Mouse (Mus musculus): ENCODE measurements around the gene Zdhhc5. TPM values are rescaled to one million over a fixed set of nuclear protein-coding genes. Genes with fewer than 3 reads are reported as not detected.
"Not testable (repeated sequence)": the region's sequence is repeated elsewhere in the genome, so short reads cannot be mapped to it uniquely, and the experiment has no call there.

Gene Zdhhc5
- total RNA-seq, 2 experiments from 2014 or later = 48.8 to 49.9 TPM

DNA sequence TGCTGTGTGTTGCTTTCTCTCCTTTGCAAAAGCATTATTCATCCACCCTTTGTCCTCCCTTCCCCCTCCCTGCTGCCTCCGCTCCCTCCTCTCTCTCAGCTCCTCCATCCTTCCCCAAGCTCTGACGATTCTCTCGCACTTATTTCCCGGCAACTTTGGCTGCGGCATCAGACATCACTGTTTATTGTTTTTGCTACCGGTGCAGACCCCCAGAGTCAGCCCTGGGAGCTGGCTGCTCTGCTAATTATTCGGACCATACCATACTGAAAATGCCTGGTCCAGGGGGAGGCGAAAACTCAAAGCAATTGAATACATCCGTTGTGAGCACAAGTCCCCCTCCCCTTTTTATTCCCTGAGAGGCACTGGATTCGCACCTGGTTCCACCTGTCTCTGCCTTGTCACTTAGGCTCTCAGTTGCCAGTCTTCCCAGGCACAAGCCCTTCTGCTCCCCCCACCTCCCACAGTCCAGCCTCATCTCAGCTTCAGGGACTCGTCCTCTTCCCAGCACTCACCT, 19.4 kb upstream of the Zdhhc5 start:
- DNase-seq (ENCODE audit: extremely low spot score in 1 of 2, low spot score in 2 of 2) = peak; percentile 35 to 55
- intact Hi-C loops (cut with DNase I) = loop anchor here (5.0 kb wide), 1 partner anchor 148 kb away; no protein-coding TSS in a partner anchor

DNA sequence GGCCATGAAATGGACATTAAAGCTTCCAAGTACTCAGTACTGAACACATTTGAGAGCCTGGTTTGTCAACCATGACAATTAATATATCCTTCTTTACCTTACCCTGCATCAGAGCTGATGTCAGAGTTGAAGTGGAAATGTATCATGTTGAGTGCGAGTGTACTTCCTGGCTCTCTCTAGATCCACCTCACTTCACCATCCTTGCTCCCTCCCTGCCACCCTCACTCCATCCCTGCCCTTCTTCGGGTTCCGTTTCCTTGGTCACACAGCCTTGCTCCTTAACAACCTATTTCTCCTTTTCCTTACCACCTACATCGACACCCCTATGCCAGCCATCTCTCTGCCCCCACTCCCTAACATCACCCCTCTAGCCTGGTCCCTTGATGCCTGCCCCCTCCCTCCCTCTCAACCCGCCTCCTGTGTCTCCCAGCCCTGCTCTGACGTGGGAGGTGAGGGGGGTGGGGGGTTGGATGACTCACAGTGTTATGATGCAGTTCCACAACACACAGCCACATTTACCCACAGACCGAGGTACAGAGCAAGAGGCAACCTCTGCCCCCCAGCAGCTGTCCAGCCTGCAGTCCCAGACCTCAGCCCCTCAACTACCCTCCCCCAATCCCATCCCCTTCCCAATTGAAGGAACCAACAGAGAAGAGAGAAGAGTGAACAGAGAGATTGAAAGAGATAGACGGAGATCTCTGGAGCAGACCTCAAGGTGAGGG, 18.8 kb upstream of the Zdhhc5 start, which contains the start of gene Ypel4:
Gene Ypel4 (plus strand): TSS at position 480 of the 722 bp plus-strand sequence.
- TF ChIP-seq CTCF (IDR thresholded peaks at IDR 0.05) = no peak
- intact Hi-C loops (cut with DNase I) = loop anchor here (5.0 kb wide), 1 partner anchor 149 kb away; no protein-coding TSS in a partner anchor
- peak within 1 kb of the TSS; percentile 78 for H3K4me3 ChIP-seq
- peak within 1 kb of the TSS; percentile 97 for H3K27ac ChIP-seq
- DNase-seq (ENCODE audit: extremely low spot score in 1 of 2, low spot score in 2 of 2) = peak; percentile 72 to 76

More for the DNA sequence above, 19.4 kb upstream of the Zdhhc5 start:
- TF ChIP-seq CTCF (IDR thresholded peaks at IDR 0.05) = no peak
- H3K27ac ChIP-seq = peak overlapping the region; percentile 97
- peak overlapping the region; percentile 78 for H3K4me3 ChIP-seq

DNA sequence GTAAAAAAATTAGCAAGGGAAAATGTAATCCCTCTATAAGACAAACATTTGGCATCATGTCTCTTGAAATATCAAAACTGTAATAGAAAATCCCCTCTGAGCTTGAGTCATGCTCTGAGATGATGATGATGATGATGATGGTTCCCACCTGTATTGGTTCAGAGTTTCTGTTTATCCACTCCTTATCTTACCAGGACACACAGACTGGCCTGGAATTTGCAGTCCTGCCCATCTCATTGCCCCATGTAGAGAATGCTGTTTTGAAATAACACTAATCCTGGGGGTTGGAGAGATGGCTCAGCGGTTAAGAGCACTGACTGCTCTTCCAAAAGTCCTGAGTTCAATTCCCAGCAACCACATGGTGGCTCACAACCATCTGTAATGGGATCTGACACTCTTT, 17.4 kb upstream of the Zdhhc5 start:
- TF ChIP-seq CTCF (IDR thresholded peaks at IDR 0.05) = no peak
- no peak for DNase-seq (ENCODE audit: extremely low spot score in 1 of 2, low spot score in 2 of 2)
- H3K4me3 ChIP-seq = no peak overlapping the region
- no peak overlapping the region for H3K27ac ChIP-seq
- intact Hi-C loops (cut with DNase I) = loop anchor here (5.0 kb wide), 1 partner anchor 150 kb away; no protein-coding TSS in a partner anchor

DNA sequence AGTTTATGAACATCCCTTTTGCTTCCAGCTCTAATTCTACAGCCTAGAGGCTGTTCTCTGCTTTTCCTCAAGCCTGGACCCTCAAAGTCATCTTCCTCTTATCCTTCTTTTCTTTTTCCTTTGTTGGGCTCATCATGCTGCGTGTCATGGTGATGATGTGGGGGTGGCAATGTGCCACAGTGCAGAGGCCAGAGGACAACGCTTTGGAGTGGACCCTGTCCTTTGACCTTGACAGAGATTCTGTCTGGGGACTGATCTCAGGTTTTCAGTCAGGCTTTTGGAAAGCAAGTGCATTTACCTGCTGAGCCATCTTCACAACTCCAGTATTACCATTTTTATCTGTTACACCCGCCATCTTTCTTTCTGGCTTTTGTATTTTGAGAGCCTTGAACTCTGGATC, 16.2 kb upstream of the Zdhhc5 start:
- no peak for TF ChIP-seq CTCF (IDR thresholded peaks at IDR 0.05)
- no peak overlapping the region for H3K4me3 ChIP-seq
- intact Hi-C loops (cut with DNase I) = loop anchor here (5.0 kb wide), 1 partner anchor 151 kb away; no protein-coding TSS in a partner anchor
- DNase-seq (ENCODE audit: extremely low spot score in 1 of 2, low spot score in 2 of 2) = no peak
- H3K27ac ChIP-seq = no peak overlapping the region

DNA sequence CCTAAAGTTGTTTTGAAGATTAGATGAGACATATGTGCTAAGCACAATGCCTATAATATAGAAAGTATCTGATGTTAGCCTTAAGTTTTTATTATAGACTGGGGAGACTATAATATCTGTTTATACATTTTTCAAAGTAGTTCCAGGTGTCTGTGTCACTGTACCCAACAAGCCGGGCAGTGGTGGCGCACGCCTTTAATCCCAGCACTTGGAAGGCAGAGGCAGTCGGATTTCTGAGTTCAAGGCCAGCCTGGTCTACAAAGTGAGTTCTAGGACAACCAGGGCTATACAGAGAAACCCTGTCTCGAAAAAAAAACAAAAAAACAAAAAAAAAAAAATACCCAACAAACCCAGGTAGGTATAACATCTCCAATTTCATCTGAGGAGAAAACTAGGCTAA, 13.2 kb upstream of the Zdhhc5 start:
- not testable (repeated sequence) for H3K4me3 ChIP-seq; DNase-seq (ENCODE audit: extremely low spot score in 1 of 2, low spot score in 2 of 2); H3K27ac ChIP-seq
- intact Hi-C loops (cut with DNase I) = loop anchor here (5.0 kb wide), 1 partner anchor 319 kb away; the partner anchor contains the start of gene Tnks1bp1

DNA sequence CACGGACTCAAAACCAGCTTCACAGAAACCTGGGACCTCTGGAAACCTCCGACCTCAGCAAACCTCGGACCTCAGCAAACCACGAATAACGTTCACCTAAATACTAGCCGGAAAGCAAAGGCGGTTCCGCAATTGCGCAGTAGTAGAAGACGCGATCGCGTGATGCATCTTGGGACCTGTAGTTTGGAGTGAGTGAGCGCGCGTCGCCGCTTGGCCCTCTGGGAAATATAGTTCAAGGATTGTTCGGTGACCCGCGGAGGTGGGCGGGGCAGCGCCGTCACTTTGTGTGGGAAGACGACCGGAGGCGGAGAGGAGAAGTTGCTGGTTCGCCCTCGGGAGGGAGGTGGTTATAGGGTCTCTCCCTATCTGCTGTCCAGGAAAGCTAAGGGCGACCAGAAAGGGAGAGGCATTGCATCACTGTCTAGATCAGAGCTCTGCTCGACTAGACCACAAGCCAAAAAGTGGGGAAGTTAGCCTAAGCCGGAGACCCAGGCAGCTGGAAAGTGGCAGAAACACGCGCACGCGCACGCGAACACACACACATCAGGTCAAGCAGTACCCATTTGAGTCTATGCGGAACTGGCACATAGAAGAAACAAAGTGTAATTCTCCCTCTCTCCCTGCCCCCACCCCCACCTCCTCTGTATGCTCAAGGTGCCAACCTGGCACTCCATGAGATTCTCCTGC, 12.3 kb upstream of the Zdhhc5 start, which contains the start of gene Clp1:
Gene Clp1 (minus strand): TSS at position 179 of the 687 bp plus-strand sequence.
- H3K4me3 ChIP-seq = peak within 1 kb of the TSS; percentile 82
- intact Hi-C loops (cut with DNase I) = loop anchor here (1.0 to 5.0 kb wide), 2 partner anchors 12 to 320 kb away; partner anchors contain the start of genes Tnks1bp1 and Zdhhc5
- peak; percentile 95 to 96 for DNase-seq (ENCODE audit: extremely low spot score in 1 of 2, low spot score in 2 of 2)

DNA sequence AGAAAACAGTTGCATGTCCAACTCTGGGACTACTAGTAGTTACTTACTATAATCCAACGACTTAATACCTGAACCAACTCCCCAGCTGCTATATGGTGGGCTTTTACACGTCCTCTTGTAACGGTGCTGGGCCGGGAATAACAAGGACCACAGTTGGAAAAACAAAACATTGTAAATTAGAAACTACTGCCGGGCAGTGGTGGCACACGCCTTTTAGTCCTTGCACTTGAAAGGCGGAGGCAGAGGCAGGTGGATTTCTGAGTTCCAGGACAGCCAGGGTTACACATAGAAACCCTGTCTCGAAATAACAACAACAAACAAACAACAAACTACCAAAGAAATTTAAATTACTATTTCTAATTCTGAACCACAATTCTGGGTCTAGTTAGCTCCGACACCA, 11.7 kb upstream of the Zdhhc5 start:
- no peak for DNase-seq (ENCODE audit: extremely low spot score in 1 of 2, low spot score in 2 of 2)
- H3K27ac ChIP-seq = peak overlapping the region; percentile 92
- intact Hi-C loops (cut with DNase I) = loop anchor here (1.0 to 5.0 kb wide), 2 partner anchors 11 to 321 kb away; partner anchors contain the start of genes Tnks1bp1 and Zdhhc5
- H3K4me3 ChIP-seq = peak overlapping the region; percentile 82
- no peak for TF ChIP-seq CTCF (IDR thresholded peaks at IDR 0.05)

More for the DNA sequence above, 12.3 kb upstream of the Zdhhc5 start, which contains the start of gene Clp1:
- peak within 1 kb of the TSS; percentile 92 for H3K27ac ChIP-seq
- no peak for TF ChIP-seq CTCF (IDR thresholded peaks at IDR 0.05)

DNA sequence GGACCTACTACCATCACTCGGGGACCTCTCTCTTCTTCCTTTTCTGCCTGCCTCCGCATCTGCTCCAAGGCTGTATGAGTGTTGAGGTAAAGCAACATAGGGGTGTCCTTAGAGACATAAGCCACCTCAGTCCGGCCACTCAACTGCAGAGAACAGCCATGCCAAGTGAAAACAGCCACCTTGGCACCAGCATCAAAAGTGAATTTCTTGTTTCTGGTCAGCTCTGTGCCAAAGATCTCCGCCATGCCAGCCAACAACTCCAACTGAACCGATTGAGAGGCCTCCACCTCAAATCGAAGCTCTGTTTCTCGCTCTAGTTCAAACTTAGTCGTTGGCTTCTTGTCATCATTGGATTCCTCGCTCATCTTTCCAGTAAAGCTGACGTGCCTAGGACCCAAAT, 10.8 kb upstream of the Zdhhc5 start:
- DNase-seq (ENCODE audit: extremely low spot score in 1 of 2, low spot score in 2 of 2) = no peak
- no peak overlapping the region for H3K4me3 ChIP-seq
- intact Hi-C loops (cut with DNase I) = loop anchor here (5.0 kb wide), 1 partner anchor 322 kb away; the partner anchor contains the start of gene Tnks1bp1
- H3K27ac ChIP-seq = no peak overlapping the region
- TF ChIP-seq CTCF (IDR thresholded peaks at IDR 0.05) = no peak

DNA sequence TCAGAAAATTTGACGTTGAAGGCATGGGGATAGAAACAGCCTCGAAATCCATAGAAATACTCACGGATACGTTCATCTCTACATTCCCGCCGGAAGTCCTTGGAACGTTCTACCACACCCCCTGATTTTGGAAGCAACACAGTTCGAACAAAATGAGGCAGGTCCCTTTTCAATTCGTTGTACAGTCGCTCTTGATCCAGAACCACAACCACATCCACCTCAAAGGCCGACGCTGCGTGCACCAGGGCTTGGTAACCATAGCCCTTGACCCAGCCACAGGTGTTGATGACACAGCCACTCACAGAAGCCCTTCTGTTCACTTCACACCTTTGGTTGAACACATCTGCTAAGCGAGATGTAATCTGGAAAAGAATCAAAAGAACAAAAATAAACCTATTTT, 8.9 kb upstream of the Zdhhc5 start:
- no peak for TF ChIP-seq CTCF (IDR thresholded peaks at IDR 0.05)
- no peak overlapping the region for H3K27ac ChIP-seq
- DNase-seq (ENCODE audit: extremely low spot score in 1 of 2, low spot score in 2 of 2) = no peak
- H3K4me3 ChIP-seq = no peak overlapping the region
- intact Hi-C loops (cut with DNase I) = no loop called here

DNA sequence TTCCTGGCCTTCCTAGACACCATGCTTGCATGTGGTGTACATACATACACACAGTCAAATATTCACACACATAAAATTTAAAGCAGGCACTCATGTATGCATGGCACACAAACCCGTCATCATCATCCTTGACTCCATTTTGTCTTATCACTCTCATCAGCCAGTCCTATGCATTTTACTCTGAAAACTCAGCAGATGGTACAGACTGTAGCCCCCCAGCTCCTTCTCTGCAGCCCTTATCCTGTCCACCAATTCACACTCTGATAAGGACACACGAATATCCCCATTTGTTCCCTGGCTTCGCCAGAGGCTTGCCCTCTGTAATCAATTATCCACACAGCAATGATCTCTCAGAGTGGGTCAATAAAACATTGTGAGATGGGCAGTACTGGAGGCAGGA, 6.2 kb upstream of the Zdhhc5 start:
- no peak for TF ChIP-seq CTCF (IDR thresholded peaks at IDR 0.05)
- H3K27ac ChIP-seq = no peak overlapping the region
- intact Hi-C loops (cut with DNase I) = no loop called here
- no peak overlapping the region for H3K4me3 ChIP-seq
- DNase-seq (ENCODE audit: extremely low spot score in 1 of 2, low spot score in 2 of 2) = no peak

DNA sequence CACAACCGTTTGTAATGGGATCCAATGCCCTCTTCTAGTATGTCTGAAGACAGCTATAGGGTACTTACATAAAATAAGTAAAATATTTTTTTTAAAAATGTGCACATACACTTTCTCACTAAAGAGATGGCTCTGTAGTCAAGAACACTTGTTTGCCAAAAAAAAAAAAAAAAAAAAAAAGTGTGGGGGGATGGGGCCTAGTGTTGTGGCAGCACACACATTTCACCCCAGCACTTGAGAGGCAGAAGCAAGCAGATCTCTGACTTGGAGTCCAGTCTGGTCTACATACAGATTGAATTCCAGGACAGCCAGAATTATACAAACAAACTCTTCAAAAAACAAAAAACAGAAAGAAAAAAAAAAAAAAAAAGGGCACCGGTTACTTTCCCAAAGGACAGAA, 5.7 kb upstream of the Zdhhc5 start:
- H3K27ac ChIP-seq = no peak overlapping the region
- no peak overlapping the region for H3K4me3 ChIP-seq
- DNase-seq (ENCODE audit: extremely low spot score in 1 of 2, low spot score in 2 of 2) = no peak
- no peak for TF ChIP-seq CTCF (IDR thresholded peaks at IDR 0.05)
- intact Hi-C loops (cut with DNase I) = no loop called here
